Mouse (Mus musculus): ENCODE results near the gene Phykpl. TPM values are rescaled to one million over a fixed set of nuclear protein-coding genes. Genes with fewer than 3 reads are reported as not detected.
A peak's percentile ranks its signal among the peaks of the same experiment; 100 is the strongest.
"Not testable (repeated sequence)": the region's sequence is repeated elsewhere in the genome, so short reads cannot be mapped to it uniquely, and the experiment has no call there.

The Phykpl gene
- polyA plus RNA-seq, 1 experiment from 2014 or later, result 16.9 TPM

DNA sequence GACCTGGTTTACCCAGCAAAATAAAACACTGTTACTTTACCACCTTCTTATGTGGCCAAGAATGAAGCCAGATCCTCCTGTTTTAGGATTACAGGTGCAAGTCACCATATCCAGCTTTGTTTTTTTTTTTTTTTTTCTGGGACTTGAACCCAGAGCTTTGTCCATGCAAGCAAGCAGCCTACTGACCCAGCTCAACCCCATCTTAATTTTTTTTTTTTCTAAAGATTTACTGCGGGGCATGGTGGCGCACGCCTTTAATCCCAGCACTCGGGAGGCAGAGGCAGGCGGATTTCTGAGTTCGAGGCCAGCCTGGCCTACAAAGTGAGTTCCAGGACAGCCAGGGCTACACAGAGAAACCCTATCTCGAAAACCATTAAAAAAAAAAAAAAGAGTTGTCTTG, 31.6 kb downstream of the Phykpl start:
- H3K27me3 ChIP-seq; H3K36me3 ChIP-seq; H3K9me3 ChIP-seq; ATAC-seq (ENCODE audit: insufficient number of reproducible peaks, insufficient read depth, low FRiP score, low TSS enrichment, low read depth): not testable (repeated sequence)
- H3K4me2 ChIP-seq, result peak overlapping the region; percentile 69
- peaks cover 23% of the 10 kb centered on the region for H3K4me1 ChIP-seq (replicated peaks)
- WGBS, result 95% methylated on average over 7 of the region's 7 CpGs
- H3K27ac ChIP-seq, result peak overlapping the region; percentile 80; the same call in 1 of the 2 replicates
- H3K4me3 ChIP-seq (replicated peaks), result peak overlapping the region; percentile 37; the same call in 1 of the 2 replicates
- H3K9ac ChIP-seq (replicated peaks), result peak overlapping the region; percentile 57; the same call in 1 of the 2 replicates

DNA sequence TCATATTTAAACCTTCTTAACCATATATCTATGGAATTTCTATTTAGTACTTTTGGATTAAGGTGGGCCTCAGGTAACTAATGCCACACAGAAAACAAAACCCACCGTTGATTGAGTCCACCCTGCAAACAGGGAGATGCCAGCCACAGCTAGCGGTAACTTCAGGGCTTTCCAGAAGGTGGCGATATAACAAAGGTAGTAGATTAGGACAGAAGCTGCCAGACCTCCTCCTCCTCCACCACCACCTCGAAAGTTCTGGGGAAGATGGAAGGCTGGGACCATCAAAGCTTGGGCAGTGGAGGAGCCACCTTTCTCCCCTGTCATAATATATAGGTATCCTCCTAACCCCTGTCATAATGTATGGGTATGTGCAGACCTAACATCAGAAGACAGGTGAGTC, 33.1 kb downstream of the Phykpl start:
- no peak overlapping the region for H3K27ac ChIP-seq
- peaks cover 14% of the 10 kb centered on the region for H3K36me3 ChIP-seq
- no peak overlapping the region for H3K9ac ChIP-seq (replicated peaks)
- 5% methylated on average over 4 of the region's 4 CpGs for WGBS
- ATAC-seq (ENCODE audit: insufficient number of reproducible peaks, insufficient read depth, low FRiP score, low TSS enrichment, low read depth), result no peak; the same call in 1 of the 2 replicates
- H3K9me3 ChIP-seq, result no peaks in the 10 kb centered on the region
- no peak overlapping the region for H3K4me3 ChIP-seq (replicated peaks)
- no peak overlapping the region for H3K4me2 ChIP-seq
- peaks cover 26% of the 10 kb centered on the region for H3K4me1 ChIP-seq (replicated peaks)
- no peaks in the 10 kb centered on the region for H3K27me3 ChIP-seq

DNA sequence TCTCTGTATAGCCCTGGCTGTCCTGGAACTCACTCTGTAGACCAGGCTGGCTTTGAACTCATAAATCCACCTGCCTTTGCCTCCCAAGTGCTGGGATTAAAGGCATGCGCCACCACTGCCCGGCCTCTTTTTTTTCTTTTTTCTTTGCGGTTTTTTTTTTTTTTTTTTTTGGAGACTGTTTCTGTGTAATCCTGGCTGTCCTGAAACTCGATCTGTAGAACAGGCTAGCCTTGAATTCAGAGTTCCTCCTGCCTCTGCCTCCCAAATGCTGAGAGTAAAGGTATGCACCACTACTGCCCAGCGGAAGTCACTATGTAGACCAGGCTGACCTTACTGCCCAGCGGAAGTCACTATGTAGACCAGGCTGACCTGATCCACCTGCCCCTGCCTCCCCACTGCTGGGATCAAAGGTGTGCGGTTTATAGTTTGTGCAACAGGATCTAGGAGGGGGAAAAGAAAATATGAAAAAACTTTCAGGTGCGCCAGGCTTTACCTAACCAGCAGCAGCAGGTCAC, 34.4 kb downstream of the Phykpl start:
- Histone ChIP-seq H3K27me3 (no peaks in the 10 kb centered on the region), H3K4me2 (peak overlapping the region; percentile 78), H3K36me3 (peaks cover 26% of the 10 kb centered on the region), H3K4me3 (replicated peaks) (peak overlapping the region; percentile 87), H3K4me1 (replicated peaks) (peaks cover 26% of the 10 kb centered on the region), H3K9me3 (no peaks in the 10 kb centered on the region), H3K27ac (no peak overlapping the region), H3K9ac (replicated peaks) (no peak overlapping the region)
- peak; percentile 60 for ATAC-seq (ENCODE audit: insufficient number of reproducible peaks, insufficient read depth, low FRiP score, low TSS enrichment, low read depth)
- 54% methylated on average over 8 of the region's 8 CpGs for WGBS

DNA sequence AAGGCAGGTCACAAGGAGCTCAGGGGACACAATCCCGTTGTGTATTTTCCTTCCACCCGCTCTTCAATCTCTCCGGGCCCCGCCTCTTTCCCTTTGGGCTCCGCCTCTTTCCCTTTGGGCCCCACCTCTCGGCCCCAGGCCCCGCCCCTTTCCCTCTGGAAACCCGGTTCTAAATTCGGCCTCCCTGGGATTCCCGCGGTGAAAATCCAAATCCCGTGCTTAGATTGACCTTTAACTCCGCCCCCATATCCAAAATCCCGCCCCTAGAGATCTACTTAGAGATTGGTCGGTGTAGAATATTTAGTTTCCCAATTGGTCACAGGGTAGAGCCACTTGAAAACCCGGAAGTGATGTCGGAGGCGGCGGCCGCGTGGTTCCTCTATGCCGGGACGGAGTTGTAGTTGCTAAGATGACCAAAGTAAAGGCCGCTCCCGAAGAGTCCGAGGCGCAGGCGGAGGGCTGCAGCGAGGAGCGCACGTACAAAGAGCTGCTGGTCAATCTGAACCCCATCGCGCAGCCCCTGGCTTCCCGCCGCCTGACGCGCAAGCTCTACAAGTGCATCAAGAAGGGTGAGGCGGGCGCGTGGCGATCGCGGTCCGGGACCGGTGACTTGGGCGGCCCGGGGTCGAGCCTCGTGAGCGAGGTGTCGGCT, 35.0 kb downstream of the Phykpl start, which contains the start of gene Nhp2:
Nhp2 (plus strand) TSS at position 327 of the 652 bp plus-strand sequence.
- Histone ChIP-seq H3K9ac (replicated peaks) (peak within 1 kb of the TSS; percentile 75), H3K36me3 (peaks cover 32% of the 10 kb centered on the region), H3K27me3 (no peaks in the 10 kb centered on the region), H3K4me2 (peak within 1 kb of the TSS; percentile 78), H3K4me3 (replicated peaks) (peak within 1 kb of the TSS; percentile 87), H3K9me3 (no peaks in the 10 kb centered on the region), H3K4me1 (replicated peaks) (peaks cover 26% of the 10 kb centered on the region), H3K27ac (peak within 1 kb of the TSS; percentile 56; the same call in 1 of the 2 replicates)
- under 1% methylated on average over 51 of the region's 51 CpGs for WGBS
- peak; percentile 91 for ATAC-seq (ENCODE audit: insufficient number of reproducible peaks, insufficient read depth, low FRiP score, low TSS enrichment, low read depth)

DNA sequence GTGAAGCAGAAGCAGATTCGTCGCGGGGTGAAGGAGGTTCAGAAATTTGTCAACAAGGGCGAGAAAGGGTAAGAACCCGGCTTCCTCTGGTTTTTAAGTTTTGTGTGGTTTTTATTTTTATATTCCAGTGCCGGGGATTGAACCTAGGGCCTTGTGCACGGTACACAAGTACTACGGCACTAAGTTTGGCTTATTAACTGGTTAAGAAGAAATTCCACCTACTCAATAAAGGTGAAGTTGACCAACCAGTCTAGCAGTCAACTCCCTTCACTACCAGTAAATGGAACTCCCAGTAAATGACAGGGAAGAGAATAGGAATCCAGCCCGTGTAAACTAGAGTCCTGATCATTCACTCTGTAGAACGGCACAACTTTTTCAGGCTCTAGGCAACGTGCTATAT, 35.5 kb downstream of the Phykpl start:
- H3K4me3 ChIP-seq (replicated peaks), result peak overlapping the region; percentile 87
- peak overlapping the region; percentile 78 for H3K4me2 ChIP-seq
- H3K9ac ChIP-seq (replicated peaks), result peak overlapping the region; percentile 75
- H3K27ac ChIP-seq, result peak overlapping the region; percentile 56; the same call in 1 of the 2 replicates
- 2% methylated on average over 11 of the region's 11 CpGs for WGBS
- no peak for ATAC-seq (ENCODE audit: insufficient number of reproducible peaks, insufficient read depth, low FRiP score, low TSS enrichment, low read depth)
- H3K9me3 ChIP-seq, result no peaks in the 10 kb centered on the region
- peaks cover 38% of the 10 kb centered on the region for H3K36me3 ChIP-seq
- peaks cover 23% of the 10 kb centered on the region for H3K4me1 ChIP-seq (replicated peaks)
- no peaks in the 10 kb centered on the region for H3K27me3 ChIP-seq

DNA sequence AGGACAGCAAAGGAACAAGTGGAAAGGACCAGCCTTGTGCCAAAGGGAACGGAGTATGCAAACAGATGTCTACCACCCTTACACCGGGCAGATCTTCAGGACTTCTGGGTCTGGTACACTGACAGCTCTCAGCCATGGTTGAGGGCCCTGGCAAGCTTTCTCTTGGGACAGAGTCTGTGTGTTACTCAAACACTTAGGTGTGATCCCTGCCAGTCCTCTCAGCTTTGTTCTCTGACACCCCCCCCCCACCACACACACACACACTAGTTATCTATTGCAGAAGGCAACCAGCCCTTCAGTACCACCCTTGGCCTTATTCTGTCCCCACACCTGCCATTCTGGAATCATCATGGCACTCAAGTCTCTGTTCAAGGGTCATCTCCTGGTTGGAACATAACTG, 37.2 kb downstream of the Phykpl start:
- Histone ChIP-seq H3K36me3 (peaks cover 55% of the 10 kb centered on the region), H3K4me3 (replicated peaks) (no peak overlapping the region), H3K4me2 (no peak overlapping the region), H3K4me1 (replicated peaks) (peaks cover 15% of the 10 kb centered on the region), H3K9ac (replicated peaks) (no peak overlapping the region), H3K9me3 (no peaks in the 10 kb centered on the region), H3K27ac (no peak overlapping the region), H3K27me3 (no peaks in the 10 kb centered on the region)
- 94% methylated on average over 2 of the region's 2 CpGs for WGBS
- ATAC-seq (ENCODE audit: insufficient number of reproducible peaks, insufficient read depth, low FRiP score, low TSS enrichment, low read depth), result no peak

DNA sequence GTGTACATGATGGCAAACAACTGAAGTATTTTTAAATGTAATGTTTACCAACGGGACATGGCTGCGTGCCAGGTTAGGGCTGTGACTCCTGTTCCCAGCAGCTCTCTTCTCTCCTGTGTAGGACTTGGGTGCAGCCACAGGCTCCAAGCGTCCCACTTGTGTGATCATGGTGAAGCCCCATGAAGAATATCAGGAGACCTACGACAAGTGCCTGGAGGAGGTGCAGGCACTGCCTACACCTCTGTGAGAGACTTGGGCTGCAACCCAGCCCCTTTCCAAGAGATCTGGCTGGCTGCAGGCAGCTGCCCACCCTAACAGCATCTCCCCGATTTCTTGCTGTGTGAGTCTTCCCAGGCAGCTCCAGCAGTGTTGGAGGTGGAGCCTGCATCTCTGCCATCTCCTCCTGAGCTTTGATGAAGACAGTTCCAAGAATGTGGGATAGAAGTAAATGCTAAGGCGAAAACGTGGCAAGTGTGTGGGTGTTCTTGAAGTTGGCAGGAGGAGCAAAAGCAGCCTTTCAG, 38.5 kb downstream of the Phykpl start:
- H3K27me3 ChIP-seq, result no peaks in the 10 kb centered on the region
- H3K36me3 ChIP-seq, result peaks cover 67% of the 10 kb centered on the region
- no peak for ATAC-seq (ENCODE audit: insufficient number of reproducible peaks, insufficient read depth, low FRiP score, low TSS enrichment, low read depth)
- H3K27ac ChIP-seq, result no peak overlapping the region
- no peak overlapping the region for H3K4me2 ChIP-seq
- peaks cover 15% of the 10 kb centered on the region for H3K4me1 ChIP-seq (replicated peaks)
- no peak overlapping the region for H3K9ac ChIP-seq (replicated peaks)
- WGBS, result 85% methylated on average over 7 of the region's 7 CpGs
- no peak overlapping the region for H3K4me3 ChIP-seq (replicated peaks)
- H3K9me3 ChIP-seq, result no peaks in the 10 kb centered on the region

DNA sequence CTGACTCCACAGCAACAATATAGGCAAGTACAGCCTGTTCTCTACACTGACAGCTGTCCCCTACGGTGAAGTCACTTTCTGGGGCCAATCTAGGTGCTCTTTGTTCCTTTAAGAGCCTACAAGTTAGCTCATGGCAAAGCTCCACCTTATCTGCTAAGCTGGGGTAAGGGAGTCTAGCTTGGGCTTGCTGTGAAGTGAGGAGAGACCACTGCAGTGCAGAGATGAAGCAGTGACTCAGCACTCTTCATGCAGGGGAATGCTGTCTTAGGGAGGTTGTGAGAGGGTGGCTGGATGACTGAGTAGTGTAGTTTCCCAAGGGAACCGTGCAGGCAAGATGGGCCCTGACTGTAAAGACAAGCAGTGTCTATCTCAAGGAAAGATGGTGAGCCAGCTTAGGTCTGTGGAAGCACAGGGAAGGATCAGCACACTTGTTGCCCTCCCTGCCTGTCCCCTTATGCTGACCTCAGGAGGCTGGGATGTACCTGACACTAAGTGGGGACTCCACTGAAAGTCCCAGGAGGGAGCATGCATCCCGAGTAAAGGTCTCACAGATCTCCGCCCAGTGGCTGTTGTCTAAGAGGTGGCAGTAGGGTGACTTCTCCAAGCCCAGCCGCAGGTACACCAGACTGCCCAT, 40.7 kb downstream of the Phykpl start:
- H3K4me2 ChIP-seq, result no peak overlapping the region
- H3K9me3 ChIP-seq, result no peaks in the 10 kb centered on the region
- no peak overlapping the region for H3K4me3 ChIP-seq (replicated peaks)
- H3K4me1 ChIP-seq (replicated peaks), result peaks cover 11% of the 10 kb centered on the region
- H3K27me3 ChIP-seq, result no peaks in the 10 kb centered on the region
- no peak for ATAC-seq (ENCODE audit: insufficient number of reproducible peaks, insufficient read depth, low FRiP score, low TSS enrichment, low read depth)
- no peak overlapping the region for H3K27ac ChIP-seq
- 87% methylated on average over 5 of the region's 5 CpGs for WGBS
- H3K9ac ChIP-seq (replicated peaks), result no peak overlapping the region
- peaks cover 78% of the 10 kb centered on the region for H3K36me3 ChIP-seq

DNA sequence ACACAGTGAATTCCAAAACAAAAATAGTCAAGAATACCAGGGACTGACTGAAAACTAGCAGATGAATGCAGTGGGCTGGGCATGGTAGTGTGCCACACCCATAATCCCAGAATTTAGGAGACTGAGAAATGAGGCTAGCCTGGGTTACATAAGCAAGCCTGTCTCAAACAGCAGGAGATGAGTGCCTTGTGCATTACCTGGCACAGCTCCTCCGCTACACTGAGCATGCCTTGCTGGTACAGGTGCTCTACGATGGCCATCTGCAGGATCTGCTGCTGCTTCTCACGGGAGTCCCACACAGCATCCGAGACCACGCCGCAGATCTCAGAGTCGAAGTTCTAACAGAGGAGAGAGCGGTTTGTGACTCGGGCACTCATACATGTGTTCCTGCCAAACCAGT, 42.9 kb downstream of the Phykpl start:
- Histone ChIP-seq H3K36me3 (peaks cover 67% of the 10 kb centered on the region), H3K27me3 (no peaks in the 10 kb centered on the region), H3K9ac (replicated peaks) (no peak overlapping the region), H3K4me2 (no peak overlapping the region), H3K27ac (no peak overlapping the region), H3K4me1 (replicated peaks) (no peaks in the 10 kb centered on the region), H3K4me3 (replicated peaks) (no peak overlapping the region), H3K9me3 (no peaks in the 10 kb centered on the region)
- ATAC-seq (ENCODE audit: insufficient number of reproducible peaks, insufficient read depth, low FRiP score, low TSS enrichment, low read depth), result no peak
- 89% methylated on average over 9 of the region's 9 CpGs for WGBS

DNA sequence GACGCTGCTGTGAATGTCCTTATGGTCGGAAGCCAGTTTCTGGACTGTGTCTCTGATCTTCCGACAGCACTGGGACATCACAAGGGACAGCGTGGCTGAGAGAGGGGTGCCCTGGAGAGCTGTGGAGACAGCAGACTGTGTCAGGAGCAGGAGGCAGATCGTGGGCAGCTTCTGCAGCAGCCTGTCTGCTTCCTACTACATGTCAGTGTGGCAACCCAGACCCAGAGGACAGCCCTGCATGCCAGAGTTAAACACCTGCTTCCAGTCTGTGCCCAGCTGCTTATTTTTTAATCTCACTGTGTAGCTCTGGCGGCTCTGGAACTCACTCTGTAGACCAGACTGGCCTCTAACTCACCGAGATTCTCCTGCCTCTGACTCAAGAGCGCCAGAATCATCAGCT, 43.4 kb downstream of the Phykpl start:
- Histone ChIP-seq H3K9me3 (no peaks in the 10 kb centered on the region), H3K27me3 (no peaks in the 10 kb centered on the region), H3K4me2 (no peak overlapping the region), H3K36me3 (peaks cover 62% of the 10 kb centered on the region), H3K9ac (replicated peaks) (no peak overlapping the region), H3K4me3 (replicated peaks) (no peak overlapping the region), H3K27ac (no peak overlapping the region), H3K4me1 (replicated peaks) (no peaks in the 10 kb centered on the region)
- no peak for ATAC-seq (ENCODE audit: insufficient number of reproducible peaks, insufficient read depth, low FRiP score, low TSS enrichment, low read depth)
- WGBS, result 87% methylated on average over 8 of the region's 8 CpGs

DNA sequence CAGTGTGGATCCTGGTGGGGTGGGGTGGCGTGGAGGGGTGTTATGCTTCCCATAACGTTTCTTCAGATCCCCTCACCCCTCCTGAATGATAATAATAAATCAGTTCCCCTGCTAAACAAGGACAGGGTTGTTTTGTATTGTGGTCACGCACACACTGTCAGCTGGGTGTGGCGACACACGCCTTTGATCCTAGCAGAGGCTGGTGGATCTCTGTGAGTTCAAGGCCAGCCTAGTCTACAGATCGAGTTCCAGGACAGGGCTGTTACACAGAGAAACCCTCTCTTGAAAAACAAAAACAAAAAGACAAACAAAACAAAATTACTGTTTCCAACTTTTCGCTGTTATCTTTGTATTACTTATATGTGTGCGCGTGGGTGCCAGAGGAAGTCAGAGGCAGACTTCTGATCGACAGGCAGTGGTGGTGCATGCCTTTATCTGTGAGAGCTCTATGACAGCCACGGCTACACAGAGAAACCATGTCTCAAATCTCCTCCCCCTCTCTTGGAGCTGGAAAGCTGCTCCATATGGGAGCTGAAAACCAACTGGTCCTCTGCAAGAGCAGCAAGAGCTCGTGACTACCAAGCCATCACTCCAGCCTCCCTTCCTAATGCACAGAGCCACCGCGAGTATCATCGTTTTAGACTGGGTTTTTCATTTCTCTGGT, 45.2 kb downstream of the Phykpl start:
- H3K4me3 ChIP-seq (replicated peaks), result no peak overlapping the region
- peaks cover 43% of the 10 kb centered on the region for H3K36me3 ChIP-seq
- 88% methylated on average over 15 of the region's 15 CpGs for WGBS

More for the DNA sequence above, 45.2 kb downstream of the Phykpl start:
- Histone ChIP-seq H3K9ac (replicated peaks) (no peak overlapping the region), H3K9me3 (no peaks in the 10 kb centered on the region), H3K4me2 (no peak overlapping the region), H3K4me1 (replicated peaks) (peaks cover 3% of the 10 kb centered on the region; the same call in 1 of the 2 replicates), H3K27ac (no peak overlapping the region), H3K27me3 (no peaks in the 10 kb centered on the region)
- no peak for ATAC-seq (ENCODE audit: insufficient number of reproducible peaks, insufficient read depth, low FRiP score, low TSS enrichment, low read depth)
